Mouse (Mus musculus) myocyte (in vitro differentiated cells): ENCODE results near the gene Grem2.

Experiments
- CEBPB ChIP-seq: IDR thresholded peaks from 2 replicates; pipeline ENCODE4 v1.6.1; 2011; ENCODE audit warnings: mild to moderate bottlenecking, moderate library complexity; ENCODE audit not compliant: poor library complexity, insufficient read depth, severe bottlenecking
- MAX ChIP-seq: IDR thresholded peaks from one replicate; pipeline ENCODE4 v1.6.1; 2011; ENCODE audit warnings: low read depth, mild to moderate bottlenecking, control low read depth
- MYOG ChIP-seq, 3 experiments: IDR thresholded peaks; one replicate each; pipeline ENCODE4 v1.6.1; 2011; ENCODE audit warnings: control low read depth in 2 of 3, low read depth in 2 of 3, mild to moderate bottlenecking in 2 of 3; ENCODE audit not compliant: insufficient read length in 2 of 3, control insufficient read depth in 1 of 3, insufficient read depth in 1 of 3
- POLR2A ChIP-seq: IDR thresholded peaks from one replicate; pipeline ENCODE4 v1.6.1; 2011; ENCODE audit warnings: low read depth, mild to moderate bottlenecking, control low read depth, moderate library complexity; ENCODE audit not compliant: insufficient read length
- REST ChIP-seq: IDR thresholded peaks from one replicate; pipeline ENCODE4 v1.6.1; 2011; ENCODE audit warnings: mild to moderate bottlenecking, control low read depth, moderate library complexity; ENCODE audit not compliant: insufficient read depth, insufficient read length
- SRF ChIP-seq: IDR thresholded peaks from one replicate; pipeline ENCODE4 v1.6.1; 2011; ENCODE audit warnings: low read depth; ENCODE audit not compliant: control insufficient read depth, insufficient read length
- TCF12 ChIP-seq: IDR thresholded peaks from one replicate; pipeline ENCODE4 v1.6.1; 2011; ENCODE audit warnings: mild to moderate bottlenecking, control low read depth; ENCODE audit not compliant: poor library complexity, insufficient read depth, severe bottlenecking
- USF1 ChIP-seq: IDR thresholded peaks from one replicate; pipeline ENCODE4 v1.6.1; 2011; ENCODE audit warnings: low read depth, mild to moderate bottlenecking, control low read depth, moderate library complexity

DNA sequence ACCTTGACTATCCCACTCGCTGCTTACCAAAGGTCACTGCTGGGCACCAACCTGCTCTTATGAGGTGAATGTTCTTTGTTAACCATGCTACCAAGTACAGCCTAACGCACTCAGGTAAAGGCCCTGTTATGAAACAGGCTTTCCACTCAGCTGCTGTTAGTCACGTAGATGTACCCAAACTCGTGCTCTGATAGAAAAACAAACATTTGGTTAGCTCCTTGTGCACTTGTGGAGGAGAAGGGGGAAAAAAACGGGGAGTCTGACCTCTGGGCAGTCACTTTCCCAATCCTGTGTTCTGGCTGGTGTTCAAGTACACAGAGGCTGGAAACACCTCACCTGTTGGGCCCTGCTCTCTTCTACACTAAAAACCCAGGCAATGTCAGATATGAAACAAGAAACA, 14.0 kb downstream of the Grem2 start:
- no peak for TF ChIP-seq POLR2A
- TF ChIP-seq CEBPB, result no peak
- no peak for TF ChIP-seq MAX
- no peak for TF ChIP-seq MYOG (IDR thresholded peaks at IDR 0.05; ENCODE audit: control insufficient read depth in 1 of 3, insufficient read depth in 1 of 3, insufficient read length in 2 of 3, low read depth in 2 of 3)
- TF ChIP-seq REST, result no peak
- no peak for TF ChIP-seq USF1
- TF ChIP-seq TCF12, result no peak
- TF ChIP-seq SRF, result no peak
